Mouse (Mus musculus): ENCODE data around the gene Myo9a.
"Not testable (repeated sequence)": the region's sequence is repeated elsewhere in the genome, so short reads cannot be mapped to it uniquely, and the experiment has no call there.

Myo9a gene

DNA sequence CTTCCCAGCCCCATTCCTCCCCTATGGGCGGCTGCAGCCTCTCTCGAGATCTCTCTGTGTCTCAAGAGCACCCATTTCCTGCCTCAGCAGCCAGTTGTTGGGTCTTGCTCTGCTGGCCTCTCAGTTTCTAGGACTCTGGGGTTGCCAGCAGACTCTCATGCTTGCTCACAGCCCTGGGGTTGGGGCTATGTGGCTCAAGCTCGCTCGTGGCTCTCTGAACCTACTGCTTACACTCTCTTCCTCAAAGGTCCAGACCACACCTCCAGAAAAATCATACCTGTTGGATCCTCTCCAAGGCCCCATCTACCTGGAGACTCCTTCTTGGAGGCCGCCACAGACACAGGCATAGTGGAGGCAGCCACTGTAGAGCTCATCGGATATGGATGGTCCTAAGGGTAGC is 198.8 kb downstream of the Myo9a start:
- peak in 1 of 2 experiments; percentile 0 for DNase-seq

DNA sequence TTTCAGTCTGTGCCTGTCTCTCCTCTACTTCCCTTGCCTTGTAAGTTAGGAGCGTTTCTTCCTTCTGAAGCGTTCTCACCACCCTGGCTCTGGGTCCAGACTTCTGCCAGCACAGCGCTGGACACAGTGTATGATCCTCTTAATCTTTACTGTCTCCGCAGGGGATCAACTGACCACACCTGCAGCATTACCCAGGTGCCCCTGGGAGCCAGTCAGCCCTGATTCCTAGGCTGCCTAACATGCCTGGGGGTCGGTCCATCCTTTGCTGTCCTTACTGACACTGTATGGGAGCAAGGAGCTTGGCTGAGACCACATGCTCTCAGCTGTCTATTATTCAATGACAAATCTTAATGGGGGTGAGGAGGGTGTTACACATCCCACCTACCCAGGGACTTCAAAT is 199.3 kb downstream of the Myo9a start:
- DNase-seq, result peak in 1 of 2 experiments; percentile 1

DNA sequence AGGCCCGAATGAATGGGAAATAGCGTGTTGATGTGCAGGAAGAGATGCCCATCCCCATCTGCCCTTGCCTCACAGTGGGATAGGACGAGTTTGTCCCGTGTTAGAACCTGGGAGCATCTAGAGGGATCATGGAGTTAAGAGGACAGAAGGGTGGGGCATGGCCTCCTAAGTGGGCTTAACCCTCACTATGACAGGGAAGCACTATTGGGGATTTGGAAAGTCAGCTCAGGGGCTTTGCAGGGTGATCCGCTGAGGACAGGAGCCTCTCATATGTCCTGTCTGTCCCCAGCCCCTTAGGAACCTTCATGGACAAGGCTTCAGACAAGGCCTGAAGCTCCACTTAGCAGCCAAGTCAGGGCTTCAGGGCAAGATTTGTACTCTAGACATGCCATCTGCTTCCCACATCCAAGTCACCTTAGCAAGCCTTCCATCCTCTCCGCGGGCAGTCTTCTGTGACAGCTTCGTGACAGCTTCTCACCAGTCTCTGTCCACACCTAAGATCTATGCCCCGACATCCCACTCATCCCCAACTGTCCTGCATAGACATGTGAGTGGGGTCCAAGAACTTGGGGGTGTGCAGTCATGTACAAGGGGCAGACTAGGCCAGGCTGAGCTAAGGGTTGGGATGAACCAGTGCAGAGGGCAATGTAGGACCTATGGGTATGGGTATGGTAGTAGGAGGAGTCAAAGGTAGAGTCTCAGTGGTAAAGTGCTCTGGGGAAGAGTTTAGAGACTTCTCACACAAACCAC is 200.5 kb downstream of the Myo9a start:
- DNase-seq, result no peak

DNA sequence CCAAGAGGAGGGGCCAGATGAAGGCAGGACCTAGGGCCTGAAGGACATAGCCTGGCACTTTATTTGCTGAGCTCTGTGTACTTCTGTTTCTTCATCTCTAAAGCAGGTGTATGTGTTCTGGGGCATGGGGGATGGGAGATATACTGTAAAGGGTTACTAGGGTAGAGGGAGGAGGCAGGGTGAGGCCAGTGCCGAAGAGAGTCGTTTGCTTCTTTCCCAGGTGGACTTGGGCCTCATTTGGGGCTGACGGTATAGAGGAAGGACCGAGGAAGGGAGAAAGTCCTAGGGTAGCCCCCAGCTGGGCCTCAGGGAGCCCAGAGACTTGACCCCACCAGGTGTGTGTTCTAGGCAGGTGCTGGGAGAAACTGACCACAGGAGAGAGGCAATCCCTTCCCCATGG is 201.2 kb downstream of the Myo9a start:
- DNase-seq, result no peak

DNA sequence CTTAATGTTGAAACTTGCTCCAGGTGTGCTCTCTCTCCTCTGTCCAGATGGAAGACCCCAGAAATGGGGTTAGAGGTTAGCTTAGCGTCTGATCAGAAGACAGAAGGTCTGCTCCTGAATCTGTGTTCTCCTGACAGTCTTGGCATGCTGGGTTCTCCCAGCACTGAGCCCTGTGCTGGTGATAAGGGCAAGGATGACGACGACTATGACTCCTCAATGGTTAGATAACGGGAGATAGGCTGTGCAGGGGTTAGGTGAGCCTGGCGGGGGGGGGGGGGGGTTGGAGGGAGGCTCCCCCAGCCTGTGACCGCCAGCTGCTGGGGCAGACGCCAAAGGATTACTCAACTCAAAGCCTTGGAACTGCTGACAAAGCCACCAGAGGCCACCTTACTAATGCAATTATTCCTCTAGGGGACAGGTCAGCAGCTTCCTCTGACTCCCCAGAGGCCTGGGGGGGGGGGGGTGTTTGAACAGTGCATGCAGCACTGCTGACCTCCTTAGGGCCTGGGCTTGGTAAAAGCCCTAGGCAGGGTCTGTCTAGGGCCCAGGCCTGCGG is 201.9 kb downstream of the Myo9a start:
- no peak for DNase-seq

DNA sequence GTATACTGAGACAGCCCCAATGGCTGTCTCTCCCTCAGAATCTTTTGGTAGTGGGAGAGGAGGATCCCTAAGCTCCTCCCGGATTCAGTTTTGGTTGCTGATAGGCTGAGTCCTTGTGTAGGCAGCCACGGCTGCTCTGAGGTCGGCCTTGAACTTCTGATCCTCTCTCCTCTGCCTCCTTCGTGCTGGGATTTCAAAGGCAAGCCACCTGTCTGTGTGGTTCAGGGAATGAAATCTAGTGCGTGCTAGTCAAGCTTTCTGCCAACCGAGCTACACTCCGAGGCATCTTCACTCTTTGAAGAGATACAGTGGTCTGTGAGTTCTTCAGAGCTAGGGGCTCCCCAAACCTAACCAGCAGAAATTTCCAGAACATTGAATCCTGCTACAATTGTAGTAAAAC is 202.9 kb downstream of the Myo9a start:
- DNase-seq, result no peak

DNA sequence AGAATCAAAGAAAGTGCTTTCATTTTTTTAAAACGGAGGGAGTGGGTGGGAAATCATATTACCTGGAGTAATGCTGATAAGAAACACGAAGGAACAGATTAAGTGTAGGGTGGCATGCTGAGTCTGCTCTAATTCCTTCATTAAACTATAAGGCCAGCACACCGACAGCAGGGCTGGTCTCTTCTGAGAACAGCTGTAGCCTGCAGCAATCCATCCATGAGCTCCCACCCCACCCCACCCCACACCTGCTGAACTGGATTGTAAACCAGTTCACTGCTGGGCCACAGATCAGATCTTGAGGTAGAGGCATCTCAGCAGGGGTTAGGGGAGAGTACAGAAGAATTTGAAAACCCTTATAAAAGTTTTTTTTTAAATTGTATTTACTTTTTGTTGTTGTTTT is 204.5 kb downstream of the Myo9a start:
- no peak for DNase-seq

DNA sequence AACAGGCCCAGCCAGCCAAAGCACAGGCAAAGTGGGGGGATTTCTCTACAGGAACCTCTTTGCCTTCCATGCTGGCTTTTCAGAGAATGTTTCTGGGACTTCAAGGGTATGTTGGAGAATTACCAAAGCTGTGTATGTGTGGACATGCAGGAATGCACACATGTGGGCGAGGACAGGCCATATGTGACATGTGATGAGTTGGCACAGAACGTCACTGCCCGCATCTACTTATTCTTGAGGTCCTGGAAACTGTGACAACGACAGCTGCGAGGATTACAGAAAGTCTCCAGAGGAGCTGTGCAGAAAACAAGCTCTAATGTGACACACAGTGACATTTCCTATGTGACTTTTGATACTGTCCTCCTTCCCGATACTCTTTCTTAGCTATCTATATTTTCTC is 205.0 kb downstream of the Myo9a start:
- DNase-seq, result no peak

DNA sequence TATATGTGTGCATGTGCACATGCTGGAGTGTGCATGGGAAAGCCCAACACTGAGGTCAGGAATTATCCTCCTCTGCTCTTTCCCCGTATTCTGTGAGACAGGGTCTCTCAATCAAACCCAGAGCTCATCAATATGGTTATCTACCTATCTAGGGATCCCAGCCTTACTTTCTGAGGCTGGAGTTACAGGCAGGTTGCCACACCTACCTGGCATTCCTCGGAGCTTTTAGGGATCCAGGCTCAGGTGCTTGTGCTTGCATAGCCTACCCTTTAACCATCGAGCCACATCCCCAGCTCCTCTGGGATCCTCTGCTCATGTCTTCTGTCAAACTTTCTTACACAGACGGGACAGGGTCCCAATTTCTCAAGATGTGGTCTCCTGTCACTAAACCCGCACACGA is 205.8 kb downstream of the Myo9a start:
- DNase-seq, result no peak

DNA sequence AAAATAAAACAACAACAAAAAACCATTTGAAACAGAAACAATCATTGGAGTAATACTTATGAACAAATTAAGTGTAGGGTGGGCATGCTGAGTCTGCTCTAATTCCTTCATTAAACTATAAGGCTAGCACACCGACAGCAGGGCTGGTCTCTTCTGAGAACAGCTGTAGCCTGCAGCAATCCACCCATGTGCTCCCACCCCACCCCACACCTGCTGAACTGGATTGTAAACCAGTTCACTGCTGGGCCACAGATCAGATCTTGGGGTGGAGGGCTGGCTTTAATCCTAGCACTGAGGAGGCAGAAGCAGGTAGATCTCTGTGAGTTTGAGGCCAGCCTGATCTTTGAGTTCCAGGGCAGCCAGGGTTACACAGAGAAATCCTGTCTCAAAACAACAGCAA is 207.4 kb downstream of the Myo9a start:
- not testable (repeated sequence) for DNase-seq

DNA sequence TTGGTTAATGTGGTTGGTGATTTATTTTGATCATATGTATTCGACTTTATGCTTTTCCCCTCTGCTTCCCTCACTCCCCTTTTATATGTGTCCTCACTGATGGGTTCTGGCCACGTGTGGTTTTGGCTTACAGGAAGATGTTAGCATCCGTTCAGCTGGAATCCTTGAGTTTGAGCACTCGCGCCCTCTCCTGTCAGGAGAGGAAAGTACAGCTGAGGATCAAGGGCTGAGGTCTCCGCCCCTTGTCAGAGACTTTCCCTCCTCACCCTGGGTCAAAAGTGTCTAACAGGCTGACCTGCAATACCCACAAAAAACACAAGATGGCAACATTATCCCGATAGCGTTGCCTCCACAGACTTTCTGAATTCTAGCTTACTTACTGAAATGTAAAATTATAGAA is 208.6 kb downstream of the Myo9a start:
- DNase-seq, result peak; percentile 86 to 91

DNA sequence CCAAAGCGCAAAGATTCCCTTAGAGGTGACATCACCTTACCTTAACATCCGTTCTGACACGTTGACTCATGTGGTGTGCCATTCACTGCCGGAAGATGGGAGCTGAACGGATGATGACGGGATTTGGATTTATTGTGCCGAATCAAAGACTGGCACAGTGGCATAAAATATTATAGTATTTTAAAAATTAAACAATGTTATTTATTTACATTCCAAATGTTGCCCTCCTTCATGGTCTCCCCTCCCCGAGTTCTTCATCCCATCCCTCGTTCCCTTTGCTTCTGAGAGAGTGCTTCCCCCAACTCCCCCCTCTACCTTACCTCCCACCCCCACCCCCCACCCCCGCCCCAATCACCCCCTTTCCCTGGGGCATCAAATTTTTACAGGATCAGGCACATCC is 209.9 kb downstream of the Myo9a start, which contains the start of gene Nr2e3:
Nr2e3 (minus strand) TSS at position 101 of the 400 bp plus-strand sequence.
- no peak for DNase-seq

DNA sequence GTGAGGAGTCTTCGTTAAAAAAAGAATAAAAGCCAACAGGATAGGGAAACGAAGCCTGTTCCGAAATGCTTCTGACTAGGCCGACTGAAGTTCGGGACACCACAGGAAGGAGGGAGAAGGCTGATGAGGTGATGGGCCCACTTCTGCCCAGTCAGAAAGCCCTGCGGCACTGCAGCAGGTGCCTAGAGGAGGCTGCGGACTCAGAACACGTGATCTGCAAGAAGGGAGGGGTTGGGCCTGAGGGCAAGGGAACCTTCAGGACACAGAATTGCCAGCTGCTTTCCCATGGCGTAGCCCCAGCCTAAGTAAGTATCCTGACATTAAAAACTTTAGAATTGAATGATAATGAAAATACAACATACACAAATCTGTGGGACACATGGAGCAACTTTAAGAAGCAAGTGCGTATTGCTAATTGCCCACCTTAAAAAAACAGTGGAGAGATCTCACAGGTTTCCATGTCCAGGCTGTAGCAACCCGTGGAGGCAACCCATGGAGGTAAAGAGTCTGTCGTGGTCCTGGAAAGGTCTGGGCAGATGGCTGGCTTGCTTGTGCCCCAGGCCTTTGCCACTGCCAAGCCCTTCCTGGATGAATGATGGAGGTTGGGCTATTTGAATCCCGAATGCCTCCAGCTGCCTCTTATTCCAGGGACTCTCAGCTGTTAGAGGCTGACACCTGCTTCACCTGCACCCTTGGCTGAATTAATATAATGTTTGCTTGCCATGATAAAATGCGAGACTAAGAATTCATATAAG is 210.7 kb downstream of the Myo9a start:
- no peak for DNase-seq

DNA sequence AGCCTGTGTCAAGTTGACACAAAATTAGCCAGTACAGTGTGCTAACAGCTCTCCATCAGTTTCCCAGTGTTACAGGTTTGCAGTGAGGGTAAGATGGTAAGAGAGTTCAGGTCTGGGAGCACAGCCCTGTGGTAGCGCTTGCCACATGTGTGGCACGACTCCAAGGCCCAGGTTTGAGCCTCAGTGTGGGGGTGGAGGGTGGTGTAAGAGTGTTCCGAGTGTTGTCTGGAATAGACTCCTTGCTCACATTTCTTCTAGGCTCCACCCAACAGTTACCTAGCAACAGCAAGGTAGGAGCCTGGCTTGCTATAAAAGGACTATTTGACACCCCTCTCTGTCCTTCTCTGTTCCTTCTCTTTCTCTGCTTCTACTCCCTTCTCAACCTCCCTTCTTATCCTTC is 213.7 kb downstream of the Myo9a start:
- DNase-seq, result no peak

DNA sequence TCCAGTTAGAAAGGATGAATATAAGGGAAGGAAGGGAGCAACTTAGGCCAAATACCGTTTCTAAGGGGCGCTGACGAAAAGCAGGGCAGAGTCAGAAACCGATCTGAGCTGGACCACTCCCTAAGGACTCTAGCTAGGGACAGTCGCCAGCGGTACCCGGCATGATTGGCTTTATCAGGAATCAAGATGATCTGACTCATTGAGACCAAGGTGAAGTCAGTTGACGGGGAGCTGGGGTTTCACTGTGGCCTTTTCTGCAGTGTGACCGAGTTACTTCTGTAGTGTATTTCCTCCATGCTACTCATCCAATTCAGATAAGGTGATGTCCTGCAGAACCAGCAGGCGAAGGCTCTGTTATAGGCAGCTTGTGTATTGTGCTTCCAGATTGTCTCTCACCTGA is 214.3 kb downstream of the Myo9a start:
- no peak for DNase-seq

DNA sequence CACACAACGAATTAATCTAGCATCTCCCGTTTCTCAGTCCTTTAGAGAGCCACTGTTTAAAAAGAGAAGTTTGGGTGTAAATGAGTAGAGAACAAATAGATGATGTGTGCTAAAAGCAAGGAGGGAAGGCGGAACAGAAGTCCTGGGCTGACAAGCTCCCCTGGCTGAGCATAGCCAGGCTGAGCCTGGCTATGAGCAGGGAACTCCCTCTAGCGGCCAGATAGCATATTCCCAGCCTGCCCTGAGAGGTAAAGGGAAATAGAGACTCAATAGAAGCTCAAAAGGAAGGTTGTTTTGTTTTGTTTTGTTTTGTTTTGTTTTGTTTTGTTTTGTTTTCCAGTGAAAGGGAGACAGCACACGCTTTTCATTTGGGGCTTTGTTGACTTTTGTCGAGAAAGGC is 218.7 kb downstream of the Myo9a start:
- DNase-seq, result peak; percentile 79 to 80

DNA sequence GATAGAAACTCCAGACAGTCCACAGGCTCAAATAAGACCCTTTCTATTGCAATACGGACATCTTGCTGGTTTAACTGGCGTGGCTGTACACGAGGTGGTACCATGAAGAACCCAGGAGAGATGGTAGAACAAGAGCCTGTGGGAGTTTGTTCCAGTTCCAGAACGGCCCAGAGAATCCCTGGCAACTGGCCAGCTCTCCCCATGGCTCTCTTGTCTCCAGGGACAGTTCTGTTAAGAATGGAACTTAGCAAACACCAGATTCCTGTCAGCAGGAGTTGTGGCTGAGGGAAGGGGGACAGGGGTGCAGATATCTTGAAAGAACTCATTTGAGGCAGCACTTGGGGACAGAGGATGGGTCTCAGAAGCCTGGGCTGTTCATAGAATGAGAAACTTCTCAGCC is 220.6 kb downstream of the Myo9a start:
- DNase-seq, result peak; percentile 25 to 36

Data from kidney, postnatal 4 days (tissue).